Mouse (Mus musculus) liver, postnatal 0 days (tissue): ENCODE measurements at regions not wholly inside any gene's neighbourhood (a gene's known extent, or its start where the extent isn't known, plus 50 kb on each side); places are given as distances from the start of the nearest gene placed in this dataset.

Experiments
- CTCF ChIP-seq: sonication (generic); IDR thresholded peaks from 2 replicates; pipeline ENCODE4 v1.5.1; 2016; ENCODE audit warnings: antibody characterized with exemption, low read depth
- EP300 ChIP-seq: IDR thresholded peaks from 2 replicates; pipeline ENCODE4 v1.6.1; 2016; ENCODE audit warnings: antibody characterized with exemption, low read depth, mild to moderate bottlenecking

GRCm38 (mm10) chr7:137671156-137671555 lies 233.7 kb downstream of the Glrx3 start:
- TF ChIP-seq CTCF: no peak
- no peak for TF ChIP-seq EP300
